Mouse (Mus musculus) midbrain, embryonic 10.5 days (tissue): ENCODE measurements around the gene Gm382. TPM values are rescaled to one million over a fixed set of nuclear protein-coding genes. Genes with fewer than 3 reads are reported as not detected.

ENCODE experiments used
- DNase-seq: peaks from one replicate; pipeline ENCODE4 v3.0.0-alpha.2; 2017; ENCODE audit warnings: low spot score
- H3K27ac ChIP-seq: fragments of 300-500 bp; sonication (generic); replicated peaks from 2 replicates; pipeline ENCODE4 v1.5.1; 2016; ENCODE audit warnings: mild to moderate bottlenecking
- H3K27me3 ChIP-seq: fragments of 300-500 bp; sonication (generic); 2 replicates; pipeline ENCODE4 v1.6.1; 2016; ENCODE audit warnings: low read depth, mild to moderate bottlenecking; ENCODE audit not compliant: poor library complexity, severe bottlenecking
- H3K36me3 ChIP-seq: fragments of 300-500 bp; sonication (generic); 2 replicates; pipeline ENCODE4 v1.6.1; 2016; ENCODE audit warnings: mild to moderate bottlenecking, moderate library complexity
- H3K4me1 ChIP-seq: fragments of 300-500 bp; sonication (generic); 2 replicates; pipeline ENCODE4 v1.6.1; 2016
- H3K4me3 ChIP-seq: fragments of 300-500 bp; sonication (generic); 2 replicates; pipeline ENCODE4 v1.5.1; 2016; ENCODE audit warnings: mild to moderate bottlenecking, moderate library complexity
- H3K9me3 ChIP-seq: fragments of 300-500 bp; sonication (generic); replicated peaks from 2 replicates; pipeline ENCODE4 v1.6.1; 2016; ENCODE audit warnings: mild to moderate bottlenecking
- whole genome bisulfite sequencing: fragments of 180-500 bp; shearing (Covaris S2); methylation state at CpG from one replicate; pipeline ENCODE4 v1.1.7; 2016; 5-methylcytosine and 5-hydroxymethylcytosine counted together
- polyA plus RNA-seq: library from polyadenylated mRNA; unstranded; fragments of >200 nt; fragmentation: Nextera tagmentation; extraction: Ambion mirVana; gene quantifications from 2 replicates; pipeline ENCODE4 v1.2.1, GENCODE M21; 2016

The Gm382 gene
- polyA plus RNA-seq: not detected in 2 replicates

- Histone ChIP-seq H3K27ac (no peak within 1 kb of the TSS), H3K4me1 (no peaks in the 10 kb centered on the region), H3K4me3 (no peak within 1 kb of the TSS), H3K9me3 (no peaks in the 10 kb centered on the region), H3K36me3 (no peaks in the 10 kb centered on the region), H3K27me3 (no peaks in the 10 kb centered on the region)
- WGBS: 83% methylated on average over 1 of the region's 1 CpGs
- no peak for DNase-seq
These were observed at the start of gene Gm382 for GRCm38 (mm10) chrX:127039672-127040071. Gm382 (plus strand) TSS chrX:127039972.

- H3K9me3 ChIP-seq: no peaks in the 10 kb centered on the region
- H3K36me3 ChIP-seq: no peaks in the 10 kb centered on the region
- H3K4me3 ChIP-seq: no peak overlapping the region
- H3K27me3 ChIP-seq: no peaks in the 10 kb centered on the region
- no peak for DNase-seq
- no peak overlapping the region for H3K27ac ChIP-seq
- no peaks in the 10 kb centered on the region for H3K4me1 ChIP-seq
- 88% methylated on average over 2 of the region's 2 CpGs for WGBS
These were observed 30.4 kb downstream of the Gm382 start for GRCm38 (mm10) chrX:127070179-127070578.

DNA sequence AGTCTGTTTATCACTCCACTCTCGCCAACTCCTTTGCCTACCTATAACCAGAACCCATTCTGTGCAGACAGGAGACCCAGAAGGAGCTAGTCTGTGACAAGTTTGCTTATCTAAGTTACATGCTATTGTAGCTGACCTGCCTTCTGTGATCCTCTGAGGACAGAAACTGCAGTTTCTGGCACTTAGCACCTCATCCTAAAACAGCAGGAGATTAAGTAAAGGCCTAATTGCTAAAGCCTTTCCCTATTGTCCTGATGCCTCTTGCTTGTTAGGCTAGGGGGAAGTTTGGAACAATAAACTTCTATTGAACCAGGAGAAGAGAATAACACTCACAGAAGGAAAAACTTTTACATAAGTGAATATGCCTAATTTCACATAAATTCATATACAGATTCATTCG is 51.5 kb downstream of the Gm382 start:
- no peaks in the 10 kb centered on the region for H3K4me1 ChIP-seq
- no peak overlapping the region for H3K27ac ChIP-seq
- H3K4me3 ChIP-seq: no peak overlapping the region
- H3K27me3 ChIP-seq: no peaks in the 10 kb centered on the region
- no peaks in the 10 kb centered on the region for H3K36me3 ChIP-seq
- H3K9me3 ChIP-seq: no peaks in the 10 kb centered on the region
- no peak for DNase-seq
- WGBS: 79% methylated on average over 2 of the region's 2 CpGs

DNA sequence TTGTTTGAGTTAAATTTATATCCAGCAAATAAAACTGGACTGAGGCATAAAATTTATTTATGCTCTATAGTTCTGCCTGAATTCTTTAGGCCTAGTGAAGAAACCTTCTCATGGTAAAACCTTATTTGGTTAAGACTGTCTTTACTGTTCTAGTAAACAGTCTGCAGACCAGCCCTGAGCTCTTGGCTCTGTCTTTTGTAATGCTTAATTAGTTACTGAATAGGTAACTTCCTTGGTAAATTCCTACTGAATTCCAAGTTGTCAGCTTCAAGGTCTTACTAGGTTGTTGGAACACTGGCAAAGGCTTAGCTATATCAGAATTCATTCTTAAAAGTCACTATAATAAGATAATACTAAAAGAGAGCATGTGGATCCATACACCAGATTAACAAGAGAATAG is 53.3 kb downstream of the Gm382 start:
- Histone ChIP-seq H3K4me1 (no peaks in the 10 kb centered on the region), H3K27ac (no peak overlapping the region), H3K36me3 (no peaks in the 10 kb centered on the region), H3K9me3 (0 out of 2 replicates have a peak, but pooled peaks cover 6% of the 10 kb centered on the region), H3K27me3 (no peaks in the 10 kb centered on the region), H3K4me3 (no peak overlapping the region)
- DNase-seq: no peak

- Histone ChIP-seq H3K27me3 (no peaks in the 10 kb centered on the region), H3K4me1 (no peaks in the 10 kb centered on the region), H3K4me3 (no peak overlapping the region), H3K36me3 (no peaks in the 10 kb centered on the region), H3K27ac (no peak overlapping the region), H3K9me3 (0 out of 2 replicates have a peak, but pooled peaks cover 6% of the 10 kb centered on the region)
- no peak for DNase-seq
- WGBS: 87% methylated on average over 3 of the region's 3 CpGs
These were observed 54.2 kb downstream of the Gm382 start for GRCm38 (mm10) chrX:127093961-127094360.

GRCm38 (mm10) chrX:127104341-127104740 is 64.6 kb downstream of the Gm382 start:
- WGBS: 90% methylated on average over 2 of the region's 2 CpGs
- DNase-seq: no peak
- no peaks in the 10 kb centered on the region for H3K36me3 ChIP-seq

More at GRCm38 (mm10) chrX:127104341-127104740, 64.6 kb downstream of the Gm382 start:
- Histone ChIP-seq H3K4me3 (no peak overlapping the region), H3K27ac (no peak overlapping the region), H3K4me1 (no peaks in the 10 kb centered on the region), H3K9me3 (peaks cover 8% of the 10 kb centered on the region; the same call in 1 of the 2 replicates), H3K27me3 (no peaks in the 10 kb centered on the region)

Other genes with a start within 250 kb of the Gm382 start
- gene 4932411N23Rik, start 224.1 kb upstream of the Gm382 start, polyA plus RNA-seq: not detected in 2 replicates